Mouse (Mus musculus) heart, embryonic 13.5 days (tissue): ENCODE results near the gene Gm8165. TPM values are rescaled to one million over a fixed set of nuclear protein-coding genes. Genes with fewer than 3 reads are reported as not detected.
"Not testable (repeated sequence)": the region's sequence is repeated elsewhere in the genome, so short reads cannot be mapped to it uniquely, and the experiment has no call there.

Experiments used
- ATAC-seq: fragments of 200-750 bp; cut with Nextera tagmentation; 2 replicates; pipeline ENCODE4 v1.8.0; 2017; ENCODE audit warnings: moderate TSS enrichment; ENCODE audit not compliant: insufficient number of reproducible peaks, low FRiP score, low TSS enrichment; ENCODE audit errors: extremely low read depth
- H3K27ac ChIP-seq: fragments of 300-500 bp; sonication (generic); replicated peaks from 2 replicates; pipeline ENCODE4 v1.5.1; 2015; ENCODE audit warnings: moderate library complexity, mild to moderate bottlenecking, inconsistent platforms
- H3K27me3 ChIP-seq: fragments of 300-500 bp; sonication (generic); replicated peaks from 2 replicates; pipeline ENCODE4 v1.6.1; 2015; ENCODE audit warnings: mild to moderate bottlenecking, inconsistent platforms
- H3K36me3 ChIP-seq: fragments of 300-500 bp; sonication (generic); 2 replicates; pipeline ENCODE4 v1.6.1; 2015; ENCODE audit warnings: mild to moderate bottlenecking, inconsistent platforms
- H3K4me1 ChIP-seq: fragments of 300-500 bp; sonication (generic); 2 replicates; pipeline ENCODE4 v1.6.1; 2015; ENCODE audit warnings: inconsistent platforms
- H3K4me2 ChIP-seq: fragments of 300-500 bp; sonication (generic); 2 replicates; pipeline ENCODE4 v1.6.1; 2015; ENCODE audit warnings: inconsistent platforms, mild to moderate bottlenecking, moderate library complexity
- H3K4me3 ChIP-seq: fragments of 300-500 bp; sonication (generic); 2 replicates; pipeline ENCODE4 v1.5.1; 2015; ENCODE audit warnings: moderate library complexity, mild to moderate bottlenecking, inconsistent platforms
- H3K9ac ChIP-seq: fragments of 300-500 bp; sonication (generic); 2 replicates; pipeline ENCODE4 v1.6.1; 2015; ENCODE audit warnings: inconsistent platforms, mild to moderate bottlenecking, moderate library complexity
- H3K9me3 ChIP-seq: fragments of 300-500 bp; sonication (generic); 2 replicates; pipeline ENCODE4 v1.6.1; 2016; ENCODE audit warnings: inconsistent platforms
- WGBS: fragments of 180-500 bp; shearing (Covaris S2); methylation state at CpG from one replicate; pipeline ENCODE4 v1.1.7; 2015; ENCODE audit warnings: mixed read lengths; 5-methylcytosine and 5-hydroxymethylcytosine counted together
- polyA plus RNA-seq: library from polyadenylated mRNA; unstranded; fragments of >200 nt; fragmentation: Nextera tagmentation; extraction: Ambion mirVana; gene quantifications from 2 replicates; pipeline ENCODE4 v1.2.1, GENCODE M21; 2015

The Gm8165 gene
- not detected in 2 replicates for polyA plus RNA-seq

GRCm38 (mm10) chr14:43677099-43677498, at the start of gene Gm8165:
Gm8165 (minus strand) TSS chr14:43677199.
- H3K4me2 ChIP-seq, H3K36me3 ChIP-seq, H3K9me3 ChIP-seq, H3K27ac ChIP-seq, H3K4me1 ChIP-seq, H3K4me3 ChIP-seq, ATAC-seq, H3K27me3 ChIP-seq, H3K9ac ChIP-seq: not testable (repeated sequence)
- 50% methylated on average over 1 of the region's 2 CpGs for WGBS

GRCm38 (mm10) chr14:43697621-43698020, 20.6 kb upstream of the Gm8165 start, which contains the start of gene Gm7324:
Gm7324 (plus strand) TSS chr14:43697828.
- WGBS, result 73% methylated on average over 4 of the region's 4 CpGs
- H3K36me3 ChIP-seq, H3K9me3 ChIP-seq, ATAC-seq, H3K27ac ChIP-seq, H3K9ac ChIP-seq, H3K27me3 ChIP-seq, H3K4me1 ChIP-seq, H3K4me2 ChIP-seq, H3K4me3 ChIP-seq: not testable (repeated sequence)

Other genes with a start within 250 kb of the Gm8165 start
- gene Gm5799, start 133.6 kb downstream of the Gm8165 start, polyA plus RNA-seq, result not detected in 2 replicates
- gene Gm17654, start 98.1 kb downstream of the Gm8165 start, polyA plus RNA-seq, result not detected in 2 replicates
- gene Gm10375, start 69.2 kb downstream of the Gm8165 start, polyA plus RNA-seq, result not detected in 2 replicates
- gene Gm7324, start 20.6 kb upstream of the Gm8165 start, polyA plus RNA-seq, result 0.49 and 0.85 TPM in 2 replicates
- gene Gm16506, start 50.3 kb upstream of the Gm8165 start, polyA plus RNA-seq, result not detected in 2 replicates
- not detected in 2 replicates for gene Gm6526, start 70.7 kb upstream of the Gm8165 start, polyA plus RNA-seq
- not detected in 2 replicates for gene Gm8180, start 107.5 kb upstream of the Gm8165 start, polyA plus RNA-seq
- 0.32 TPM in 1 of 2 replicates, not detected in the other for gene Ear1, start 198.3 kb upstream of the Gm8165 start, polyA plus RNA-seq
- not detected in 2 replicates for gene Ear10, start 246.4 kb upstream of the Gm8165 start, polyA plus RNA-seq
- gene Gm8113, start 248.2 kb upstream of the Gm8165 start, polyA plus RNA-seq, result 25.4 and 28.8 TPM in 2 replicates